Mouse (Mus musculus) limb, embryonic 14.5 days (tissue): ENCODE results near the gene Wwox. TPM values are rescaled to one million over a fixed set of nuclear protein-coding genes. Genes with fewer than 3 reads are reported as not detected.

Experiments
- ATAC-seq: fragments of 200-750 bp; cut with Nextera tagmentation; 2 replicates; pipeline ENCODE4 v1.8.0; 2017; ENCODE audit warnings: low read depth, moderate number of reproducible peaks, moderate TSS enrichment; ENCODE audit not compliant: low FRiP score
- DNase-seq: peaks from one replicate; pipeline ENCODE4 v3.0.0-alpha.2; 2015; ENCODE audit warnings: low spot score
- H3K27ac ChIP-seq: fragments of 300-500 bp; sonication (generic); replicated peaks from 2 replicates; pipeline ENCODE4 v1.5.1; 2014; ENCODE audit warnings: low read depth, mild to moderate bottlenecking, low read length, moderate library complexity, mixed read lengths
- H3K27me3 ChIP-seq: fragments of 300-500 bp; sonication (generic); 2 replicates; pipeline ENCODE4 v1.6.1; 2014; ENCODE audit warnings: low read length, mixed read lengths; ENCODE audit not compliant: control insufficient read depth, insufficient read depth
- H3K36me3 ChIP-seq: fragments of 300-500 bp; sonication (generic); 2 replicates; pipeline ENCODE4 v1.6.1; 2014; ENCODE audit warnings: mild to moderate bottlenecking, low read length, moderate library complexity, mixed read lengths; ENCODE audit not compliant: control insufficient read depth, insufficient read depth
- H3K4me1 ChIP-seq: fragments of 300-500 bp; sonication (generic); 2 replicates; pipeline ENCODE4 v1.6.1; 2014; ENCODE audit warnings: antibody characterized with exemption, low read length, mixed read lengths; ENCODE audit not compliant: control insufficient read depth, insufficient read depth
- H3K4me2 ChIP-seq: fragments of 300-500 bp; sonication (generic); replicated peaks from 2 replicates; pipeline ENCODE4 v1.6.1; 2014; ENCODE audit warnings: low read depth, mild to moderate bottlenecking, low read length, moderate library complexity; ENCODE audit not compliant: severe bottlenecking
- H3K4me3 ChIP-seq: fragments of 300-500 bp; sonication (generic); replicated peaks from 2 replicates; pipeline ENCODE4 v1.5.1; 2014; ENCODE audit warnings: low read length
- H3K9ac ChIP-seq: fragments of 300-500 bp; sonication (generic); 2 replicates; pipeline ENCODE4 v1.6.1; 2014; ENCODE audit warnings: mild to moderate bottlenecking, low read depth, low read length, moderate library complexity; ENCODE audit not compliant: severe bottlenecking
- H3K9me3 ChIP-seq: fragments of 300-500 bp; sonication (generic); 2 replicates; pipeline ENCODE4 v1.6.1; 2016; ENCODE audit warnings: low read length; ENCODE audit not compliant: control insufficient read depth
- POLR2A ChIP-seq: fragments of 200-500 bp; IDR thresholded peaks from 2 replicates; pipeline ENCODE4 v1.8.0; 2012; ENCODE audit warnings: inconsistent platforms, mild to moderate bottlenecking, moderate library complexity, borderline replicate concordance; ENCODE audit not compliant: insufficient read depth, insufficient read length; ENCODE audit errors: extremely low read depth
- WGBS: fragments of 180-500 bp; shearing (Covaris S2); extraction: QIAGEN DNeasy Blood & Tissue Kit; methylation state at CpG from one replicate; pipeline ENCODE4 v1.1.7; 2014; 5-methylcytosine and 5-hydroxymethylcytosine counted together
- polyA plus RNA-seq, 2 experiments: library from polyadenylated mRNA; depleted of rRNA in 1 of 2; stranded (reverse) in 1 of 2; unstranded in 1 of 2; fragments of >200 nt; fragmentation: Nextera tagmentation in 1 of 2; extraction: Ambion mirVana in 1 of 2; gene quantifications; 2 replicates each; pipeline versions ENCODE4 v1.2.1 to v1.2.3; 2012 to 2014

The Wwox gene
- polyA plus RNA-seq, 2 experiments, result 8.6 to 9.4 TPM

DNA sequence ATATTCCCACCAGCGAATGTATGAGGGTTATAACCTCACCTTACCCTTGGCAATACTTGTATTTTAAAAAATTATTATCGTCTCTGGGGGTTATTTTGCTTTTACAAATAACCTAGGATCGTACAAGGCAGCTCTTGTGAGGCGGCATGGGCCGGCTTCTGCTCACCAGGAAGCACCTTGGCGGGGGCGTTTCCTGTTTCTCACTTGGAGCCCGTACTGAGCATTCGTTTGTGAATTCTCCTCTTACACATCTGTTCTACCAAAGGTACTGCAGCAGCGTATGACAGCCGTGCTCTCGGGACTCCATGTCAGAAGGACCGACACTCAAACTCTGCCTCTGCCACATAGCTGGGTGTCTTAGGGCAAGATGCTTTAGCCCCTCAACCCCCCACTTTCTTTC, 546.5 kb downstream of the Wwox start:
- H3K4me2 ChIP-seq, result no peak overlapping the region
- DNase-seq, result no peak
- 67% methylated on average over 13 of the region's 13 CpGs for WGBS
- H3K27me3 ChIP-seq, result no peaks in the 10 kb centered on the region
- H3K36me3 ChIP-seq, result no peaks in the 10 kb centered on the region
- peaks cover 7% of the 10 kb centered on the region; the same call in 1 of the 2 replicates for H3K4me1 ChIP-seq
- no peak overlapping the region for H3K27ac ChIP-seq
- no peaks in the 10 kb centered on the region for H3K9me3 ChIP-seq
- no peak overlapping the region for H3K9ac ChIP-seq
- TF ChIP-seq POLR2A, result no peak
- no peak overlapping the region for H3K4me3 ChIP-seq
- ATAC-seq, result no peak

GRCm38 (mm10) chr8:114986971-114987370, 547.5 kb downstream of the Wwox start:
- H3K27me3 ChIP-seq, result no peaks in the 10 kb centered on the region
- DNase-seq (no peak), ATAC-seq (no peak)
- 77% methylated on average over 10 of the region's 10 CpGs for WGBS
- TF ChIP-seq POLR2A, result no peak
- peaks cover 7% of the 10 kb centered on the region; the same call in 1 of the 2 replicates for H3K4me1 ChIP-seq
- no peak overlapping the region for H3K27ac ChIP-seq
- no peak overlapping the region for H3K4me3 ChIP-seq
- no peaks in the 10 kb centered on the region for H3K9me3 ChIP-seq
- H3K9ac ChIP-seq, result no peak overlapping the region
- H3K4me2 ChIP-seq, result no peak overlapping the region
- H3K36me3 ChIP-seq, result no peaks in the 10 kb centered on the region

- no peak overlapping the region for H3K4me2 ChIP-seq
- WGBS, result 43% methylated on average over 13 of the region's 13 CpGs
- no peaks in the 10 kb centered on the region for H3K9me3 ChIP-seq
- no peak for ATAC-seq
- H3K36me3 ChIP-seq, result no peaks in the 10 kb centered on the region
- no peak overlapping the region for H3K27ac ChIP-seq
- no peak for TF ChIP-seq POLR2A
- DNase-seq, result no peak
- H3K4me1 ChIP-seq, result no peaks in the 10 kb centered on the region
- no peak overlapping the region for H3K9ac ChIP-seq
- no peak overlapping the region for H3K4me3 ChIP-seq
- H3K27me3 ChIP-seq, result no peaks in the 10 kb centered on the region
Measured at GRCm38 (mm10) chr8:114990865-114991613, 551.6 kb downstream of the Wwox start.

DNA sequence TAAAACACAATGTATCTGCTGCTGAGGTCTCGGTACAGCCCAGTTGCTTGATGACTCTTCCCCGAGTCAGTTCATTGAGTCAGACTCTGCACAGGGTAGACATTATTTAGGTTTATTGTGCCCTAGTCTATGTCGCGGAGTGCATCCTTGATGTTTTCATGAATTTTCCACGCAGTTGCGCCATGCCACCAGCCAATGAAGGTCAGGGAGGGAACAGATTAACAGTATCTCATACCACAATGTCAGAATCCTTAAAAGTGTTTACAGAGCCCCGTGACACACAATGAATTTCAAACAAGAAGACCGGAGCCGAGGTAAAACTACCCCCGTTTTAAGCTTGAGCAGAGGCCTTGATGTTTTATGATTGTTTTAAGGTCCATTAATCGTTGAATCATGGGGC, 561.3 kb downstream of the Wwox start:
- WGBS, result 58% methylated on average over 11 of the region's 11 CpGs
- no peak for ATAC-seq
- DNase-seq, result no peak
- TF ChIP-seq POLR2A, result no peak
- no peaks in the 10 kb centered on the region for H3K4me1 ChIP-seq
- no peaks in the 10 kb centered on the region for H3K9me3 ChIP-seq
- no peaks in the 10 kb centered on the region for H3K36me3 ChIP-seq
- H3K27me3 ChIP-seq, result no peaks in the 10 kb centered on the region
- no peak overlapping the region for H3K27ac ChIP-seq
- no peak overlapping the region for H3K4me2 ChIP-seq
- H3K4me3 ChIP-seq, result no peak overlapping the region
- H3K9ac ChIP-seq, result no peak overlapping the region

DNA sequence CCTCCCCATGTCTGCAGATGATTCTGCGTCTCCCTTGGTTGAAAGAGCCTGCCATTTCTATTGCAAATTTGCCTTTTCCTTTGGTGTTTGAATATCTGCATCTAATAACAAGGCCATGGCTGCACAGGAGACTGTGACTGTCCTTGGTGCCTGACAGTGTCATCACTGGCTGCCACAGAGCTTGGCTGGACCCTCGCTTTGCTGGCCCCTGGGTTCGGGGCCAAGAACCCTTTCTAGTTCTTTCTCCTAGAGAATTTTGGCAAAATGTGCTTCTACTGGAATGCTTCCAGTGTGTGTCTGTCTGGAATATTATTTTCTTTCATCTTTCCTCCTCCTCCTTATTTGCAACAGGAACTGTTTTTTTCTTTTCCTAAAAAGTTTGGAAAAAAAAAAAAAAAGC, 565.6 kb downstream of the Wwox start:
- no peaks in the 10 kb centered on the region for H3K27me3 ChIP-seq
- H3K9ac ChIP-seq, result no peak overlapping the region
- WGBS, result 84% methylated on average over 3 of the region's 3 CpGs
- no peaks in the 10 kb centered on the region for H3K36me3 ChIP-seq
- H3K4me2 ChIP-seq, result no peak overlapping the region
- ATAC-seq, result no peak
- no peak overlapping the region for H3K4me3 ChIP-seq
- no peak overlapping the region for H3K27ac ChIP-seq
- TF ChIP-seq POLR2A, result no peak
- no peaks in the 10 kb centered on the region for H3K9me3 ChIP-seq
- DNase-seq, result no peak
- H3K4me1 ChIP-seq, result peaks cover 7% of the 10 kb centered on the region; the same call in 1 of the 2 replicates
